Mouse (Mus musculus): ENCODE measurements around the gene Zswim8. TPM values are rescaled to one million over a fixed set of nuclear protein-coding genes. Genes with fewer than 3 reads are reported as not detected.

Gene Zswim8
- polyA plus RNA-seq, 1 experiment: 156 TPM

DNA sequence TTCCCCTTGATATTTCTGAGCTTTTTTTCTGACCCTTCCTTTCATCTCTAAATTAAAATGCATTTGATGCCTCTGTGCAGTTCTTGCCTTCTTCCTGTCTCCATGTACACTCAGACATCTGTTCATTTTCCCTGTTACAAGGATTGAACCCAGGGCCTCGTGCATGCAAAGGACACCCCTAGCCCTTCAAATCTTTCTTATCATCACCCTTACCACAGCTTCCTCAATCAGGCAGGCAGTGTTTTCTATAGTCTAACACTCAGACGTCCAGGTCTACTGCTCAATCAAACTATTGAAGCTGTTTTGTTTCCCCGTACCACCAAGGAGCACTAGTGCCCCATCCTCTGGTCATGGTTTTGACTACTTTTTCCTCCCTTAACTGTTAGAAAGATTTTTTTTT is 46.4 kb downstream of the Zswim8 start:
- no peak overlapping the region for H3K27ac ChIP-seq (ENCODE audit: control insufficient read depth, insufficient read depth, low read depth, low read length)
- H3K4me1 ChIP-seq (ENCODE audit: control insufficient read depth, insufficient read depth, low read length): no peaks in the 10 kb centered on the region
- H3K27me3 ChIP-seq (ENCODE audit: control insufficient read depth, insufficient read depth, low read length): no peaks in the 10 kb centered on the region
- no peak overlapping the region for H3K4me3 ChIP-seq (ENCODE audit: control insufficient read depth, low read depth, low read length)
- no peak for TF ChIP-seq CTCF (IDR thresholded peaks at IDR 0.05; ENCODE audit: control insufficient read depth, insufficient read depth, insufficient replicate concordance, low read depth, low read length)
- TF ChIP-seq POLR2A (IDR thresholded peaks at IDR 0.05; ENCODE audit: control insufficient read depth, low read depth, low read length): no peak
- H3K36me3 ChIP-seq (ENCODE audit: control insufficient read depth, insufficient read depth, low read length): no peaks in the 10 kb centered on the region; the same call in none of the 2 replicates

DNA sequence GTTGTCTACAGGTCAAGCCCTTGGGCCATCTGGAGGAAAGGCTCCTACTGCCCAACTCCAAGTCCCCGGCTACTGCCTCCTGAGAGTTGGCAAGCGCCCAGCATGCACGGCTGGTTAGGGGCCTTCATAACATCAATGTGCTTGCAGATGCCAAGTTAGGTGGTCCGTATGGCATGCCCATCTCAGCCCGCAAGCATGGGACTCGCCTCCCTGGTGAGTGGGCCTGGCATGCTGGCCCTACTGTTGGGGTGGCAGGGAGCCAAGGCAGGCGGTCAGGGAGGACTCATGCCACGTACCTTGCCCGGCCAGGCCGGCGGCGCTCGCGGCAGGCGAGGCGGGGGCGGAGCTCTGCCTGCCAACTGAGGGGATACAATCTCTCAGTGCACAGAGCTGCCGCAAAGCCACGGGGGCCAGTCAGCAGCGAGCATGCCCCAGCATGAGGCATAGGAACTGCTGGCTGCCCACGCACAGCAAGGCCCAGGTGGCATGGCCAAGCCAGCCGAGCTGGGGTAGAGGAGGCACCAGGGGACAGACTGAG is 50.1 kb downstream of the Zswim8 start:
- Histone ChIP-seq H3K36me3 (ENCODE audit: control insufficient read depth, insufficient read depth, low read length) (peaks cover 2% of the 10 kb centered on the region), H3K27me3 (ENCODE audit: control insufficient read depth, insufficient read depth, low read length) (no peaks in the 10 kb centered on the region), H3K4me3 (ENCODE audit: control insufficient read depth, low read depth, low read length) (no peak overlapping the region), H3K27ac (ENCODE audit: control insufficient read depth, insufficient read depth, low read depth, low read length) (no peak overlapping the region), H3K4me1 (ENCODE audit: control insufficient read depth, insufficient read depth, low read length) (no peaks in the 10 kb centered on the region)
- TF ChIP-seq POLR2A (IDR thresholded peaks at IDR 0.05; ENCODE audit: control insufficient read depth, low read depth, low read length) (no peak), CTCF (IDR thresholded peaks at IDR 0.05; ENCODE audit: control insufficient read depth, insufficient read depth, insufficient replicate concordance, low read depth, low read length) (no peak)

- Histone ChIP-seq H3K36me3 (ENCODE audit: control insufficient read depth, insufficient read depth, low read length) (peaks cover 2% of the 10 kb centered on the region), H3K4me1 (ENCODE audit: control insufficient read depth, insufficient read depth, low read length) (no peaks in the 10 kb centered on the region), H3K27ac (ENCODE audit: control insufficient read depth, insufficient read depth, low read depth, low read length) (no peak overlapping the region), H3K27me3 (ENCODE audit: control insufficient read depth, insufficient read depth, low read length) (no peaks in the 10 kb centered on the region), H3K4me3 (ENCODE audit: control insufficient read depth, low read depth, low read length) (no peak overlapping the region)
- TF ChIP-seq CTCF (IDR thresholded peaks at IDR 0.05; ENCODE audit: control insufficient read depth, insufficient read depth, insufficient replicate concordance, low read depth, low read length) (0 out of 2 replicates have a peak, but pooled peaks have one; percentile 10), POLR2A (IDR thresholded peaks at IDR 0.05; ENCODE audit: control insufficient read depth, low read depth, low read length) (no peak)
These were observed 51.5 kb downstream of the Zswim8 start for GRCm38 (mm10) chr14:20758768-20759435.

DNA sequence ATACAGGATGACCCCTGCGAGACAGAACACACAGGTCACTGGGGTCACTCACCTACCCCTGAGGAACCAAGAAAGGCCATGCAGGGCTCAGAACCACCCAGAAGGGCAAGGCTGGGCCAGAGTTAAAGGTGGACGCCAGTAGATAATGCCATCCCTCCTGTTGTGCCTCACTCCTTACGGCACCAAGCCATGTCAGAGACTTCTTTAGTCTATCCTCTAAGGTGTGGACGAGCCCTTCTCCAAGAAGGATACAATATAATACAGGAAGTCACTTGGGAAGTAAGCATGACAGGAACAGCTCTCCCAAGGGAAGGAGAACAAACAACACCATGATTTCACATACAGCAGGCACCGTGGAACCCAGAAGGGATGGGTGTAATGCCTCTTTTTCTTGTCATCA is 57.6 kb downstream of the Zswim8 start:
- TF ChIP-seq CTCF (IDR thresholded peaks at IDR 0.05; ENCODE audit: control insufficient read depth, insufficient read depth, insufficient replicate concordance, low read depth, low read length) (no peak), POLR2A (IDR thresholded peaks at IDR 0.05; ENCODE audit: control insufficient read depth, low read depth, low read length) (no peak)
- peak overlapping the region; percentile 10; the same call in 1 of the 2 replicates for H3K27ac ChIP-seq (ENCODE audit: control insufficient read depth, insufficient read depth, low read depth, low read length)
- H3K4me3 ChIP-seq (ENCODE audit: control insufficient read depth, low read depth, low read length): no peak overlapping the region
- H3K36me3 ChIP-seq (ENCODE audit: control insufficient read depth, insufficient read depth, low read length): peaks cover 2% of the 10 kb centered on the region; the same call in 1 of the 2 replicates
- no peaks in the 10 kb centered on the region for H3K4me1 ChIP-seq (ENCODE audit: control insufficient read depth, insufficient read depth, low read length)
- no peaks in the 10 kb centered on the region for H3K27me3 ChIP-seq (ENCODE audit: control insufficient read depth, insufficient read depth, low read length)

DNA sequence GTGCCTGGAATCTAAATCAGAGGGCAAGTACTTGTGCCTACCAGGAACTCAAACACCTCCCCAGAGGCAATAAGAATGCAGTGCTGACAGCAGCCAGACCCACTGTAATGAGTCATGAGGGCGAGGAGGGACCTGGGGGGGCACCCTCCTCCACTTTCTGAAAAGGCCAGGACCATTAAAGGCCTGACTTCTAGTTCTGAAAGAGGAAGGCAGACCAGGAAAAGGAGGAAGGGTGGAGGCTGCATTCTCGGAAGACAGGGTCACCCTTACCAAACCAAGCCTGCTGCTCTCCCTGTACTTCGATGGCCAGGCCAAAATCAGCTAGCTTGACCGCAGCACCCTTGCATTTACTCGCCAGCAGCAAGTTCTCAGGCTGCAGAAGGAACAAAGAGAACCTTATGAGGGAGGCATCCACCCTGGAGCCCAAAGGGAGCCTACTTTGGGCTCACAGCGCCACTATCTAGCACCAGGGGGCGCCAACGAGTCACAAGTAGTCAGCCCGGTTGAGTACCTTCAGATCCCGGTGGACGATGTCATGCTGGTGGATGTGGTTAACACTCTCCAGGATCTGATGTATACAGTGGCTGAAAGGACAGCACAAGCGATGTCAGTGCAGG is 58.4 kb downstream of the Zswim8 start:
- H3K4me3 ChIP-seq (ENCODE audit: control insufficient read depth, low read depth, low read length): no peak overlapping the region
- peak overlapping the region; percentile 10; the same call in 1 of the 2 replicates for H3K27ac ChIP-seq (ENCODE audit: control insufficient read depth, insufficient read depth, low read depth, low read length)
- no peaks in the 10 kb centered on the region for H3K4me1 ChIP-seq (ENCODE audit: control insufficient read depth, insufficient read depth, low read length)
- no peaks in the 10 kb centered on the region; the same call in 1 of the 2 replicates for H3K36me3 ChIP-seq (ENCODE audit: control insufficient read depth, insufficient read depth, low read length)
- TF ChIP-seq POLR2A (IDR thresholded peaks at IDR 0.05; ENCODE audit: control insufficient read depth, low read depth, low read length) (no peak), CTCF (IDR thresholded peaks at IDR 0.05; ENCODE audit: control insufficient read depth, insufficient read depth, insufficient replicate concordance, low read depth, low read length) (peak; percentile 94)
- H3K27me3 ChIP-seq (ENCODE audit: control insufficient read depth, insufficient read depth, low read length): no peaks in the 10 kb centered on the region

DNA sequence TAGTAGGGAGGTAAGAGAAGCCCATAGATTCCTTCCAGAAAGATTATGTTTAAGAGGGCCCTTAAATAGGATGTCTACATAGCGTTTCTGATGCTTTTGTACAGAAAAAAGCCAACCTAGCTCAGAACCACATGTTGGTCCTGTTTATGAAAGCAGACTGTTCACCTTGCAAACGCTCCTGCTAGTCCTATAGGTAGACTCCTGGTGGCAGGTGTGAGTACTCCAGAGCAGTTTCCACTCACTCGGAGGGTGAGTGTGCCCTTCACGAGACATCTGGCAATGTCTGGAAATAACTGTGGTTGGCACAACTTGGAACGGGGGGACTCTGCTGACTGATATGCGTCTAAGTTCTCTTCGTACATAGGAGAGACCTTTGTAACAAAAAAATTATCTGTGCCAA is 60.6 kb downstream of the Zswim8 start:
- Histone ChIP-seq H3K27ac (ENCODE audit: control insufficient read depth, insufficient read depth, low read depth, low read length) (0 out of 2 replicates have a peak overlapping the region, but pooled peaks have one; percentile 27), H3K36me3 (ENCODE audit: control insufficient read depth, insufficient read depth, low read length) (no peaks in the 10 kb centered on the region; the same call in 1 of the 2 replicates), H3K4me3 (ENCODE audit: control insufficient read depth, low read depth, low read length) (no peak overlapping the region)

GRCm38 (mm10) chr14:20768581-20768980 is 61.2 kb downstream of the Zswim8 start:
- Histone ChIP-seq H3K27ac (ENCODE audit: control insufficient read depth, insufficient read depth, low read depth, low read length) (no peak overlapping the region), H3K36me3 (ENCODE audit: control insufficient read depth, insufficient read depth, low read length) (no peaks in the 10 kb centered on the region; the same call in 1 of the 2 replicates), H3K27me3 (ENCODE audit: control insufficient read depth, insufficient read depth, low read length) (no peaks in the 10 kb centered on the region), H3K4me1 (ENCODE audit: control insufficient read depth, insufficient read depth, low read length) (peaks cover 5% of the 10 kb centered on the region), H3K4me3 (ENCODE audit: control insufficient read depth, low read depth, low read length) (no peak overlapping the region)
- TF ChIP-seq POLR2A (IDR thresholded peaks at IDR 0.05; ENCODE audit: control insufficient read depth, low read depth, low read length) (no peak), CTCF (IDR thresholded peaks at IDR 0.05; ENCODE audit: control insufficient read depth, insufficient read depth, insufficient replicate concordance, low read depth, low read length) (no peak)

More for the DNA sequence above, 60.6 kb downstream of the Zswim8 start:
- Histone ChIP-seq H3K4me1 (ENCODE audit: control insufficient read depth, insufficient read depth, low read length) (peaks cover under 1% of the 10 kb centered on the region; the same call in 1 of the 2 replicates), H3K27me3 (ENCODE audit: control insufficient read depth, insufficient read depth, low read length) (no peaks in the 10 kb centered on the region)
- no peak for TF ChIP-seq CTCF (IDR thresholded peaks at IDR 0.05; ENCODE audit: control insufficient read depth, insufficient read depth, insufficient replicate concordance, low read depth, low read length)
- TF ChIP-seq POLR2A (IDR thresholded peaks at IDR 0.05; ENCODE audit: control insufficient read depth, low read depth, low read length): no peak
